Mouse (Mus musculus) ES-E14 (cell line): Measurements from ENCODE around the gene Zfp108. TPM values are rescaled to one million over a fixed set of nuclear protein-coding genes. Genes with fewer than 3 reads are reported as not detected.

Source experiments
- DNase-seq: peaks from one replicate; pipeline ENCODE4 v3.0.0-alpha.2; 2013; ENCODE audit warnings: low read depth, low spot score
- H3K27ac ChIP-seq: 2 replicates; pipeline ENCODE4 v1.5.1; 2012; ENCODE audit warnings: low read depth, mild to moderate bottlenecking, low read length, moderate library complexity, mixed read lengths; ENCODE audit not compliant: poor library complexity, insufficient read depth, severe bottlenecking
- H3K36me3 ChIP-seq: 2 replicates; pipeline ENCODE4 v1.6.1; 2012; ENCODE audit warnings: mild to moderate bottlenecking, low read length, moderate library complexity, mixed read lengths; ENCODE audit not compliant: control insufficient read depth, poor library complexity, insufficient read depth, severe bottlenecking
- H3K4me1 ChIP-seq, 2 experiments: fragments of 150-350 bp in 1 of 2; sonication (generic) in 1 of 2; 2 replicates each; pipeline ENCODE4 v1.6.1; 2012; ENCODE audit warnings: low read length in 2 of 2, mild to moderate bottlenecking in 1 of 2, mixed read lengths in 1 of 2; ENCODE audit not compliant: control insufficient read depth in 2 of 2, insufficient read depth in 2 of 2, poor library complexity in 1 of 2
- H3K4me3 ChIP-seq, 2 experiments: fragments of 150-350 bp in 1 of 2; sonication (generic) in 1 of 2; 2 replicates each; pipeline ENCODE4 v1.5.1; 2012; ENCODE audit warnings: low read length in 2 of 2, low read depth in 1 of 2, mild to moderate bottlenecking in 1 of 2, mixed read lengths in 1 of 2; ENCODE audit not compliant: insufficient read depth in 1 of 2, poor library complexity in 1 of 2, severe bottlenecking in 1 of 2
- H3K9ac ChIP-seq: 2 replicates; pipeline ENCODE4 v1.6.1; 2012; ENCODE audit warnings: low read depth, mild to moderate bottlenecking, low read length, mixed read lengths; ENCODE audit not compliant: poor library complexity, insufficient read depth, severe bottlenecking
- H3K9me3 ChIP-seq: fragments of 150-350 bp; sonication (generic); 2 replicates; pipeline ENCODE4 v1.6.1; 2012; ENCODE audit warnings: low read depth, mild to moderate bottlenecking, low read length; ENCODE audit not compliant: control insufficient read depth, insufficient read depth
- CHD2 ChIP-seq: IDR thresholded peaks from 2 replicates; pipeline ENCODE4 v1.6.1; 2014; ENCODE audit warnings: mild to moderate bottlenecking, low read depth, low read length, inconsistent platforms
- HCFC1 ChIP-seq: IDR thresholded peaks from 2 replicates; pipeline ENCODE4 v1.6.1; 2012; ENCODE audit warnings: low read length, inconsistent platforms, borderline replicate concordance; ENCODE audit not compliant: insufficient read depth
- MAFK ChIP-seq: IDR thresholded peaks from 2 replicates; pipeline ENCODE4 v1.6.1; 2014; ENCODE audit warnings: mild to moderate bottlenecking, low read depth, low read length, inconsistent platforms; ENCODE audit not compliant: insufficient read depth
- ZC3H11A ChIP-seq: IDR thresholded peaks from 2 replicates; pipeline ENCODE4 v1.6.1; 2012; ENCODE audit warnings: low read depth, mild to moderate bottlenecking, inconsistent platforms, low read length, borderline replicate concordance
- ZNF384 ChIP-seq: IDR thresholded peaks from 2 replicates; pipeline ENCODE4 v1.6.1; 2012; ENCODE audit warnings: low read depth, low read length, inconsistent platforms
- in situ Hi-C, 2 experiments: fragments of 600-800 bp; cut with MboI; formaldehyde crosslinking; loops; one replicate each; pipeline ENCODE4 v1.15.1; 2025; ENCODE audit warnings: low sequenced_read_pairs in 2 of 2, inconsistent platforms in 1 of 2; ENCODE audit not compliant: unreplicated experiment in 2 of 2
- total RNA-seq: library from RNA; depleted of rRNA; stranded (reverse); fragments of 300-350 nt; gene quantifications from 2 replicates; pipeline ENCODE4 v1.2.3, GENCODE M21; 2012

The Zfp108 gene
- total RNA-seq, 1 experiment: 1.5 TPM

DNA sequence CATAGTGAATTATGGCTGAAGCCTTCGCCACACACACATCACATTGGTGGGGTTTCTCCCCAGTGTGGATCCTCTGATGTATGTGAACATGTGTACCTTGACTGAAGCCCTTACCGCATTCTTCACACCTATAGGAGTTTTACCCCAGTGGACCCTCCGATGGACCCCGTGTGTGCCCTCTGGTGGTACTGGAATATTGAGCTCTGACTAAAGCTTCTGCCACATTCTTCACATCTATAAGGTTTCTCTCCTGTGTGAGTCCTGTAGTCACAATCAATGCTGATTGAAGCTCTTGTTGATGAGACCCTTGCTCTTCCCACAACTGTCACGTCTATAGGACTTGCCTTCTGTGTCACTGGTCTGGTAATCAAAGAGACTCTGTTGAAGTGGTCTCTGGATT, 33.1 kb downstream of the Zfp108 start:
- H3K9me3 ChIP-seq: no peaks in the 10 kb centered on the region
- H3K27ac ChIP-seq: no peak overlapping the region
- TF ChIP-seq HCFC1: no peak
- no peak for TF ChIP-seq CHD2
- no peak for TF ChIP-seq ZNF384
- TF ChIP-seq MAFK: no peak
- no peak for TF ChIP-seq ZC3H11A
- H3K36me3 ChIP-seq: peaks cover 15% of the 10 kb centered on the region; the same call in 1 of the 2 replicates
- no peak overlapping the region for H3K9ac ChIP-seq
- no peak for DNase-seq
- H3K4me3 ChIP-seq: no peak overlapping the region
- H3K4me1 ChIP-seq: peaks cover 0 to 5% of the 10 kb centered on the region in 2 experiments; a peak in 1 of 4 replicates
- in situ Hi-C loops: no loop called here

- TF ChIP-seq ZNF384 (no peak), ZC3H11A (no peak), CHD2 (no peak), MAFK (no peak), HCFC1 (no peak)
- no peaks in the 10 kb centered on the region for H3K9me3 ChIP-seq
- in situ Hi-C loops: no loop called here
- DNase-seq: no peak
- H3K27ac ChIP-seq: no peak overlapping the region
- H3K4me3 ChIP-seq: no peak overlapping the region
- peaks cover 0 to 5% of the 10 kb centered on the region in 2 experiments; a peak in 1 of 4 replicates for H3K4me1 ChIP-seq
- peaks cover 15% of the 10 kb centered on the region; the same call in 1 of the 2 replicates for H3K36me3 ChIP-seq
- H3K9ac ChIP-seq: no peak overlapping the region
These were observed 33.9 kb downstream of the Zfp108 start for GRCm38 (mm10) chr7:24288512-24288911.

DNA sequence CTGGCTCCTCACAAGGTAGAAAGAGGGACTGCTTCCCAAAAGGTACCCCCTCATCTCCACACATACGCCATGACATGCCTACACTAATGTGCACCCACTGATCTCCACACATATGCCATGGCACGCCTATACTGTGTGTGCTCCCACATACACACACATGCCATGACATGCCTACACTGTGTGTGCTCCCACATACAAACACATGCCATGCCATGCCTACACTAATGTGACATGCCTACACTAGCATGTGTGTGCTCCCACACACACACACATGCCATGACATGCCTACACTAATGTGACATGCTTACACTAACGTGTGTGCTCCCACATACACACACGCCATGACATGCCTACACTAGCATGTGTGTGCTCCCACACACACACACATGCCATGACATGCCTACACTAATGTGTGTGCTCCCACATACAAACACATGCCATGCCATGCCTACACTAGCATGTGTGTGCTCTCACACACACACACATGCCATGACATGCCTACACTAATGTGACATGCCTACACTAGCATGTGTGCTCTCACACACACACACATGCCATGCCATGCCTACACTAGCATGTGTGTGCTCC, 35.6 kb downstream of the Zfp108 start:
- no peak for DNase-seq
- Histone ChIP-seq H3K9me3 (no peaks in the 10 kb centered on the region), H3K4me1 (peaks cover 0 to 5% of the 10 kb centered on the region in 2 experiments; a peak in 1 of 4 replicates), H3K36me3 (peaks cover 19% of the 10 kb centered on the region; the same call in 1 of the 2 replicates), H3K4me3 (no peak overlapping the region), H3K27ac (peak overlapping the region; percentile 41; the same call in 1 of the 2 replicates), H3K9ac (no peak overlapping the region; the same call in 1 of the 2 replicates)
- in situ Hi-C loops: no loop called here
- TF ChIP-seq HCFC1 (no peak), CHD2 (no peak), ZC3H11A (no peak), ZNF384 (no peak), MAFK (no peak)

- Histone ChIP-seq H3K27ac (no peak overlapping the region), H3K4me3 (0 out of 4 replicates have a peak overlapping the region, but pooled peaks of 1 of the 2 experiments have one; percentile 8), H3K4me1 (peaks cover 0 to 5% of the 10 kb centered on the region in 2 experiments; a peak in 1 of 4 replicates), H3K9me3 (no peaks in the 10 kb centered on the region), H3K36me3 (peaks cover 27% of the 10 kb centered on the region; the same call in 1 of the 2 replicates), H3K9ac (peak overlapping the region; percentile 10; the same call in 1 of the 2 replicates)
- TF ChIP-seq CHD2: no peak
- no peak for TF ChIP-seq ZNF384
- no peak for TF ChIP-seq MAFK
- TF ChIP-seq HCFC1: no peak
- TF ChIP-seq ZC3H11A: no peak
- no peak for DNase-seq
- in situ Hi-C loops: no loop called here
These were observed 36.9 kb downstream of the Zfp108 start for GRCm38 (mm10) chr7:24291387-24292090.
